Mouse (Mus musculus) thymus, postnatal 0 days (tissue): Measurements from ENCODE around the gene Atp2a3. TPM values are rescaled to one million over a fixed set of nuclear protein-coding genes. Genes with fewer than 3 reads are reported as not detected.

Source experiments
- DNase-seq: peaks from one replicate; pipeline ENCODE4 v3.0.0-alpha.2; 2015; ENCODE audit warnings: low spot score
- polyA plus RNA-seq: library from polyadenylated mRNA; unstranded; fragments of >200 nt; fragmentation: Nextera tagmentation; extraction: Ambion mirVana; gene quantifications from 2 replicates; pipeline ENCODE4 v1.2.1, GENCODE M21; 2015

Gene Atp2a3
- polyA plus RNA-seq, 1 experiment from 2014 or later, result 102 TPM

GRCm38 (mm10) chr11:72954216-72954615 lies 6.8 kb upstream of the Atp2a3 start:
- no peak for DNase-seq

GRCm38 (mm10) chr11:72955339-72955974 lies 5.5 kb upstream of the Atp2a3 start:
- DNase-seq, result no peak

DNA sequence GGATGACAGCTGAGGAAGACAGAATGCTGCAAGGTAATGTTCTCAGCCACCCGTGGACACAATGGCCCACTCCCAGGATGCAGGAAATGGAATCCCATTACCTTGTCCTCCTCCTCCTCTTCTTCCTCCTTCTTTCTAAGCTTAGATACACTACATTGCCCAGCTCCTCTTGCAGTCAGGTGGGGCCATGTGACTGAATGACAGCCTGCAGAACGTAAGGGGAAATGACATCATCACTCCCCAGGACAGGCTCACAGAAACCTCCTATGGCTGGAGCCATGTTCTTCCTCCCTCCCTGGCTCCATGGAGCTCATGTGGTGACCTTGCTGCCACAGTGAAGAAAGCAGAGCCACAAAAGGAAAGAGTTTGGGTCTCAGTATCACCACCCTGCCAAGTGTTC lies 3.7 kb upstream of the Atp2a3 start:
- DNase-seq, result peak; percentile 37

- no peak for DNase-seq
Observed at GRCm38 (mm10) chr11:72959924-72960679, 867 bp upstream of the Atp2a3 start.

DNA sequence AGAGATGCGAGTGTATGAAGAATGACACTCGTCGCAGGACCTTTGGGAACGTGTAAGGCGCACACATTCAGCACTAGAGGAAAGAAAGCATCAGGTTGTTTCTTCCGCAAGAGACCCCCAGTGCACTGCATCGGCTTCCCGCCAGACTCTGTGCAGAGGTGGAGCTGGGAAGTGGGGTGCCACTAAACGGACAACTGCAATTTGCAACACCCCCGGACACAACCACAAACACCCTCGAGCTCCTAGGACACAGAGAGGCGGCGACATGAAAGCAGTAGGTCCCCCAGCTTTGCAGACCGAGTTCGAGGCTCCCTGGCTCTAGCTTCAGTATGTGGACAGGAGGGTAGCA lies 272 bp upstream of the Atp2a3 start:
- no peak for DNase-seq

DNA sequence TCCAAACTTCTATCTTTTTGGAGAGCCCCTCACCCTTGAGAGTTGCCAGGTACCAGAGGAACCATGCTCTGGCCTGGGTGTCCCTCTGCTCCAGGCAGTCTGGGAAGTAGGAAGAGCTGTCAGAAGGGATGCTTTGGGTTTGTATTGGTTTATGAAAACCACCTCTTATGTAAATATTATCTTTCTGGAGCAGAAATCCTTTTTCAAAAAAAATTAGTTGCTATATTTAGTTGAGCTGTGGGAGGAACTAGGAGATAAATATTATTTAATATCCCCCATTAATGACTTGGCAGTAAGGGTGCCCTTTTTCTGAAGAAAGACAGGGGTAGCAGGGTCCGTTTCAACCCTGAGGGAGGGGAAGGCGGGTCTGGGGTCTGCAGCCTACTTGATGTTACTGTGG lies 1.4 kb downstream of the Atp2a3 start:
- no peak for DNase-seq

GRCm38 (mm10) chr11:72963058-72963788 lies 2.3 kb downstream of the Atp2a3 start:
- DNase-seq, result peak; percentile 16

GRCm38 (mm10) chr11:72963789-72964294 lies 2.9 kb downstream of the Atp2a3 start:
- peak; percentile 23 for DNase-seq

- DNase-seq, result no peak
Observed at GRCm38 (mm10) chr11:72974995-72975503, 14.1 kb downstream of the Atp2a3 start.

DNA sequence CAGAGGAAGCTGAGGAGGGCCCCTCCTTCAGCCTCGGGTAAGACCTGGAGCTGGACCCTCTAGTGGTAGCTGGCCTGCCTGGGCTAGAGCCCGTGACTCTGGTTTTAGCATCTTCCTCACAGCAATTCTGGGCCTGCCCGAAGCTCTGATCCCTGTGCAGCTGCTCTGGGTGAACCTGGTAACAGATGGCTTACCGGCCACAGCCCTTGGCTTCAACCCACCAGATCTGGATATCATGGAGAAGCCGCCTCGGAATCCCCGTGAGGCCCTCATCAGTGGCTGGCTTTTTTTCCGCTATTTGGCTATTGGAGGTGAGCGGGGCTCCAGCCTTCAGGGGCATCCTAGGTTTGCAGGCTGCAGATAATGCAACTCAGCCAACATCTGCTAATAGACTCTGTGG lies 21.5 kb downstream of the Atp2a3 start:
- no peak for DNase-seq

DNA sequence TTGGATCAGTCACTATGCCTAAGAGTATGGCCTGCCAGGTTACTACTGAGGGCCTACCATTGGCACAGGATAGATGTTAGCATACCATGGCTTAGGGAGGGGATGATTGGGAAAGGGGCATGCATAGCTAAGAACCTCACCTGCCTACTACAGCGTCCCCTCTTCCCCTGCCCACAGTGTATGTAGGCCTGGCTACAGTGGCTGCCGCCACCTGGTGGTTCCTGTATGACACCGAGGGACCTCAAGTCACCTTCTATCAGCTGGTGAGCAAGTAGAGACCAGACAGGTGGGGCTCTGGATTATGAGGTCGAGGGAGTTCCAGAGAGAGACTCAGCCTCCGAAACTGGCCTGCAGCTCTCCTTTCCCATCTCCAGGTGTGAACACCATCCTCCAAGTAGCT lies 22.3 kb downstream of the Atp2a3 start:
- peak; percentile 48 for DNase-seq

DNA sequence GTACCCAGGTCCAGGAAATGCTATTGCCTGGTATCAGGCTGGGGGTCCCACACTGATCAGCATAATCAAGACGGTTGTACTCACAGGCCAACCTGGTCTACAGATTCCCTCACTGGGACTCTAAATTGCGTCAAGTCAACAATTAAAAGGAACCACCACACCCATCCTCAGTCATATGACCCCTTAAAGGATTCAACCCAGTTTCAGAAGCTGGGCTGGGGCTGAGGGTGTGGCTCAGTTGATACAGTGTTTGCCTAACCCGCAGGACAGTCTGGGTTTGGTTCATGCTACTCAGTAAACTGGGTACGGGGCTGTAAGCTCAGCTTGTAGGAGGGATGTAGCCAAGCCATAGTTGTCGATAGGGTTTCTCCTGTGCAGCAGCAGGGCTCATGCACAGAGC lies 25.8 kb downstream of the Atp2a3 start:
- DNase-seq, result no peak

- DNase-seq, result no peak
Observed at GRCm38 (mm10) chr11:72987234-72987633, 26.3 kb downstream of the Atp2a3 start.

DNA sequence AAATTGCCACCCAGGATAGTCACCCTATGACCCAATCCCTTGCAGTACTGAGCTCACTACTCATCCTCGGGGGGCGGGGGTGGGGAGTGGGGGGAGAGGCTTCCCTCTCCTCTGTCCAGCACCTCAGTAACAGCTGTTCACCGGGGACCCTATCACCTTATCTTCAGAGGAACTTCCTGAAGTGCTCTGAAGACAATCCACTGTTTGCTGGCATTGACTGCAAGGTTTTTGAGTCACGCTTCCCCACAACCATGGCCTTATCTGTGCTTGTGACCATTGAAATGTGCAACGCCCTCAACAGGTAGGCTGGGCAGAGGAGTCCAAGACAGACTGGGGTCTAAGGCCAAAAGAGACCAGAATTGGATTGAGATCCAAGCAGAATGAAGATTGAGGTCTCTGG lies 26.8 kb downstream of the Atp2a3 start:
- DNase-seq, result no peak

DNA sequence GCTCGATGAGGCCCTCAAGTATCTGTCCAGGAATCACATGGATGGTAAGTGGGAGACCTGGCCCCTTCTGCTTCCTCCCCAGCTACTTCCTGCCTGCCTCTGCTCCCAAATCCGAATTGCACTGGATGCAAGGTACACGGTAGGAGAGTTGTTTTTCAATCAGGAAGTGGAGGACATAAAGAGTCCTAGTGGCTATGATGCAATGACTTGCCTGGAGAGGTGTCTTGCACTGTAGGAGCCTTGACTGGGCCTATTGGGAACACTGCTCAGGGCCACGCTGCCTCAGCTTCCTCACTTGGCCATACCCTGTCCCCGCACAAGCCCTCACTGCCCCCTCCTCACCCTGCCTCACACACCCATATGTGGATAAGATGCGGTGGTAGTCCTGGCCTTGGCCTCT lies 28.1 kb downstream of the Atp2a3 start:
- DNase-seq, result no peak

- no peak for DNase-seq
Observed at GRCm38 (mm10) chr11:72990688-72991087, 29.7 kb downstream of the Atp2a3 start.

GRCm38 (mm10) chr11:72991961-72992360 lies 31.0 kb downstream of the Atp2a3 start:
- no peak for DNase-seq

GRCm38 (mm10) chr11:72996346-72996745 lies 35.4 kb downstream of the Atp2a3 start:
- DNase-seq, result no peak

- DNase-seq, result no peak
Observed at GRCm38 (mm10) chr11:72996781-72997180, 35.8 kb downstream of the Atp2a3 start.

DNA sequence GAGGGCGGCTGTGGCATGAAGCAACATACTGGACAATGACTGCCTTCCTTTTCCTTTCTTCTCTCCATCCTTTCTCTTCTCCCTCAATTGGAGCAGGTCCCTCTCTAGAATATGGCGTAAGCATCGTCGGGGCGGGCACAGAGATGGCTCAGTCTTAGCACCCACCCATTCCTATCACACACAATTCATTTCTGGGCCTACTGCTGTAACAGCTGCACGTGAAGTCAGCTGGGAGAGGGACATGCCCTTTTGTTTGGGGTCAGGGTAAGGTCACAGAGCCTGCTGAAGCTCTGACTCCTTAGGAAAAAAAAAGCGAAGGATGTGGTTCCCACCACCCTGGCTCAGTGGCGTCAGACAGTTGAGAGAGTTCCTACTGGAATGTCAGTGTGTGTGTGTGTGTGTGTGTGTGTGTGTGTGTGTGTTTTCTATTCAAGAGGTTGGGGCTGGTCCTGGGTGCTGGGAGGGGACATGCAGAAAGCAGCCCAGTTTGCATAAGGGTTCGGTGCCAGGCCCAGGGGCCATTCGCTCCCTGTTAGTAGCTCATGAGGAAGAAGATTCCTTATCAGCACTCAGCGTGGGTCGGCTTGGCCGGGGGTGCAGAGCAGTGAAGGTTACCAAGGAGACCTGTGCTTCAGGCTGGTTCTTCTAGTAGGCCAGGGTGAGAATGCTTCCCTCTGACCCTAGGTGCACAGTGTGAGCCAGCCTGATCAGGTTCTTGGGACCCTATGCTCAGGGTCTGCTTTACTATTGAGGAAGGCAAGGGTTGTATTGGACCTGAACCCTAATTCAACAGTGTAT lies 36.8 kb downstream of the Atp2a3 start:
- no peak for DNase-seq

DNA sequence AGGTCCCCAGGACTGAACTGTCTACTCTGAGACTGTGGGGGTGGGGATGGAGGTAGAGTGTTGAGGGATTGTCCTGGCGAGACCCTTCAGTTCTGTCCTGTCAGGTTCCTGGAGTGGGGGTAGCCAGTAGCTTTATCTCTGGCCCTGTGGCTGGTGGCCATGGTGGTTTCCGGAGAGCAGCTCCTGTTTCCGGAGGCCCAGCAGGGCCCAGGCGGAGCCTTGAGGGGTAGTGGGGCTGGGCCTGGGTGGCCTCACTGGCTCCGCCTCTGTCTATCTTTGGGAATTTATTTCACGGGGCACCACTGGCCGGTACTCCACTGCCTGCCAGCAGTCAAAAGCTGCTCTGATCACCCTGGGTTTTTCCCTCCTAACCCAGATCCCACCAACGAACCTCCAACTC lies 37.8 kb downstream of the Atp2a3 start, which contains the start of gene P2rx1:
TSS of gene P2rx1 (plus strand) at position 333 of the 400 bp plus-strand sequence.
- no peak for DNase-seq
